Mouse (Mus musculus): ENCODE results near the gene Ptpn23. TPM values are rescaled to one million over a fixed set of nuclear protein-coding genes. Genes with fewer than 3 reads are reported as not detected.
A peak's percentile ranks its signal among the peaks of the same experiment; 100 is the strongest.
"Not testable (repeated sequence)": the region's sequence is repeated elsewhere in the genome, so short reads cannot be mapped to it uniquely, and the experiment has no call there.

Gene Ptpn23
- total RNA-seq, 2 experiments from 2014 or later: 8.5 to 10.0 TPM

DNA sequence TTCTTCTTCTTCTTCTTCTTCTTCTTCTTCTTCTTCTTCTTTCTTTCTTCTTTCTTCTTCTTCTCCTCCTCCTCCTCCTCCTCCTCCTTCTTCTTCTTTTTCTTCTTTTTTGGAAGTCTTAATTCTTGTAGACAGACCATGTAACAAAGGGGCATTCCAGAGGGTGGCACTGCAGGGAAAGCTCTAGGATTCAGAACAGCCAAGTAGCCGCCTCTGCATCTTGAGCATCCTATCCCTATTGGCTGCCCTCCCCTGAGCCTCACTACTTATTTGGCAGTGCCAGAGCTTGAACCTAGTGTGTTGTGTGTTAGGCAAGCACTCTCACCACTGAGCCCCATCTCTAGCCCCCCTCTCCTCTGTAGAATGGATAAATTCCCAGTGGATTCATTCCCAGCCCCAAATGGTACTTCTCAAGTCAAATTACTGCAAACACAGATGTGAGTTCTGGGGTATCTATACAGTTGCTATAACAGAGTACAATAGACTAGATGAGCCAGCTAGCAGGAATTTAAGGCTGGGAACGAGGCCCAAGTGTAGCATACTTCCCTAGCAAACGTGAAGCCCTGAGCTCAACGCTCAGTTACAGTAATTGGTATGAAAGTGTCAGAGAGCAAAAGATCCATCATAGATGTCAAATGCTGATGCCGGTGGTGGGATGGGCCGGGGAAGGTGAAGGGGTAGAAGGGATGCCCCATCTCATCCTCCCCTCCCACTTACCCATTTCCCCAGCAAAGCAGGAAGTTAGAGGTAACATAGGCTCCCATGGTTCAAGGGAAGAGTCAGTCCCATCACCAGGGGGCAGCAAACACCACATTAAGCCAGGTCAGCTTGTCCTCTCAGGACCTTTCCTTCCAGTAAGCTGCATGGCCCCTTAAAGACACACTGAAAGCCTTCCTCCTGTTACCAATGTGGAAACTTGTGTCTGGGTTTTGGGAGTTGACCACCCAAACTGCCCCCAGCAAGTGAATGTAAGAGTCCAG, 3.2 kb upstream of the Ptpn23 start:
- intact Hi-C loops (cut with DNase I): loop anchor here (1.0 to 5.0 kb wide), 5 partner anchors 220 to 461 kb away; no protein-coding TSS in a partner anchor
- TF ChIP-seq CTCF (IDR thresholded peaks at IDR 0.05): peak; percentile 87
- Histone ChIP-seq H3K27ac (peak overlapping the region; percentile 24; the same call in 1 of the 2 replicates), H3K4me3 (no peak overlapping the region)
- DNase-seq: peak; percentile 88

DNA sequence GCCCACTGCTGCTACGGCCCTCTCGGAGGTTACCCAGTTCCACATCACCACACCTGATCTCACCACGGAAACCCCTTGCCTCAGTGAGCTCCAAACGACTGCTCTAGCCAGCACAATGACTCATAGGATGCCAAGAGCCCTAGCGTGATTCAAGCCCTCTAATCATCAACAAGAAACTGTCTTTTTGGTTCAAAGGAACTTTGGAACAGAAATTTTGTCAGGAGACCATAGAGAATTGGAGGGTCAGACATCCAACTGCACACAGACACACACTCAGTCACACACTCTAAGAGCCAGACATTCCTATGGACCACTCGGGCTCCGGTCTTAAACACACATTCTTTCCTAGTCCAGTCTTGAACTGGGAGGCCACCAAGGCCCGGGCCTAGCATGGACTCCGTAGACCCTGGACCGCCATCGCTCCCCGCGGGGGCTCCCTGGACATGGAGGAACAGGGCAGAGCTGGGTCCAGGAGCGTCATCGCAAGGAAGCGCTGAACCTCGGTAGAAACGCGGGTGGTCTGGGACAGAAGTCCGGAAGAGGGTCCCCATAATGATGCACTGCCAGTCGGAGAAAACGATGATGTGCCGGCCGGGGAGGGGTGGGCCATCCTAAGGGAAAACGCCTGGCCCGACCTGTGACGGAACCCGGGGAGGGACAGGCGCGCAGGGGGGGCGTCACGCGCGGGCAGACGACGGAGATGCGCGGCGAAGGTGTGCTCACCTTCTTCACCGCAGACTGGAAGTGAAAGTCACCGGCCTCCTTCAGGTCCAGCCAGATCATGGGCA, 508 bp downstream of the Ptpn23 start:
- intact Hi-C loops (cut with DNase I): loop anchor here (5.0 kb wide), 1 partner anchor 75 kb away; the partner anchor contains the start of gene Scap
- DNase-seq: no peak
- Histone ChIP-seq H3K4me3 (peak overlapping the region; percentile 79), H3K27ac (peak overlapping the region; percentile 95)
- no peak for TF ChIP-seq CTCF (IDR thresholded peaks at IDR 0.05)

DNA sequence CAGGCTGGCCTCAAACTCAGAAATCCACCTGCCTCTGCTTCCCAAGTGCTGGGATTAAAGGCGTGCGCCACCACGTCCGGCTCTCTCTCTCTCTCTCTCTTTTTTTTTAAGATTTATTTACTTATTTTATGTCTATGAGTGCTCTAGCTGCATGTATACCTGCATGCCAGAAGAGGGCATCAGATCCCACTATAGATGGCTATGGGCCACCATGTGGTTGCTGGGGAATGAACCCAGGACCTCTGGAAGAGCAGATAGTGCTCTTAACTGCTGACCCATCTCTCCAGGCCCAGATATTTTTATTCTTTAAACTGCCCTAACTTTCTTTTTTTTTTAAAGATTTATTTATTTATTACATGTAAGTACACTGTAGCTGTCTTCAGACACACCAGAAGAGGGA, 4.8 kb downstream of the Ptpn23 start:
- H3K4me3 ChIP-seq; DNase-seq; intact Hi-C loops (cut with DNase I); H3K27ac ChIP-seq: not testable (repeated sequence)

DNA sequence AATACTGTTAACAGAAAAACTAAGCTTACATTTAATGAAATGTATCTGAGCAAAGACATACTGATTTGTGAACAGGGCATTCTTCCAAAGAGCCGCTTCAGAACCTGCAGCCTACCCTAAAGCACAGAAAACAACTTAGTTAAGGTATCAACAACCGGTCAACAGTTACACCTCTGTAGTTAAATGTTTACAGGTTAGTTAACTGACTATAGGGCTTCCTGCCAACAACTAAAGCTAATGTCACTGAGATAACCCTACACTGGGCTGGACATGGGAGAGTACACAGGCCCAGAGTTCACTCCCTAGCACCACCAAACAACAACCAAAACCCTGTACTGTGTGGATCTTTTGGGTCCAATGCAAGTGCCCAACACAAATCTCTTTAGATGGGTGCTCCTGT, 5.3 kb downstream of the Ptpn23 start:
- intact Hi-C loops (cut with DNase I): no loop called here
- Histone ChIP-seq H3K4me3 (no peak overlapping the region), H3K27ac (no peak overlapping the region)
- no peak for TF ChIP-seq CTCF (IDR thresholded peaks at IDR 0.05)
- DNase-seq: no peak

DNA sequence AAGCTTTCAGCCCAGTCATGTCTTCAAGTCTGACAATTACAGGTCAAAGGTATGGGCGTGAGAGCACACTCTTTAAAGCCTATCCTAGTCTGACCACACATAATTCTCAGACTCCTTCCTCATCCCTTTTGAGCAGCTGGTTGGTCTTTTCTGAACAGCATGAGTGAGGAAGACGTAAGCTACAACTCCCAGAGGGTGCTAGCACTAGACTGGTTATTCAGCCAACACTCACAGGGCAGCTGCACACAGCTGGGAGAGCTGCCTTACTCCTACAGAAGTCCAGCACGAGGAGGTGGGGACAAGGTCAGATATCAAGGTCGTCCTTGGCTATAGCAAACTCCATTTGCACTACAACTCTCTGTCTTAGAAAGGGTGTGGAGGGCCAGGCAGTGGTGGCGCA, 7.4 kb downstream of the Ptpn23 start:
- no peak overlapping the region for H3K4me3 ChIP-seq
- DNase-seq: no peak
- intact Hi-C loops (cut with DNase I): no loop called here
- H3K27ac ChIP-seq: no peak overlapping the region
- no peak for TF ChIP-seq CTCF (IDR thresholded peaks at IDR 0.05)

DNA sequence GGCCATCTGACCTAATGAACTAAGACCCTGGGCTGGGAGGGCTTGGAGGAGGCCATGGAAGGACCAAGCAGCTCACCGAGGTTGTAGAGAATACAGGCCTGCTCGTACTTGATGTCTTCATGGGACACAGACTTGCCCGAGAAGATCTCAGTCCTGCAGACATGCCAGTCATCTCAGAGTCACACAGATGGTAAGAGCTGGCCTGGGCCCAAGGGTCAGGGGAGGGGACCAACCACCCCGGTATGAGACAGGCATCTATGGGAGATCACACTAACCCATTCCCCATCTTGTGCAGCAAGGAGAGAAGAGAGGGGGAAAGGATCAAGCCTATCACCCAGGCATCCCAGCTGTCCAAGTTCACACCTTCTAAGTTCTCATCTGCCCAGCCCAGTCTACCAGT, 14.7 kb downstream of the Ptpn23 start:
- no peak overlapping the region for H3K4me3 ChIP-seq
- TF ChIP-seq CTCF (IDR thresholded peaks at IDR 0.05): no peak
- no peak overlapping the region for H3K27ac ChIP-seq
- no peak for DNase-seq
- intact Hi-C loops (cut with DNase I): no loop called here

DNA sequence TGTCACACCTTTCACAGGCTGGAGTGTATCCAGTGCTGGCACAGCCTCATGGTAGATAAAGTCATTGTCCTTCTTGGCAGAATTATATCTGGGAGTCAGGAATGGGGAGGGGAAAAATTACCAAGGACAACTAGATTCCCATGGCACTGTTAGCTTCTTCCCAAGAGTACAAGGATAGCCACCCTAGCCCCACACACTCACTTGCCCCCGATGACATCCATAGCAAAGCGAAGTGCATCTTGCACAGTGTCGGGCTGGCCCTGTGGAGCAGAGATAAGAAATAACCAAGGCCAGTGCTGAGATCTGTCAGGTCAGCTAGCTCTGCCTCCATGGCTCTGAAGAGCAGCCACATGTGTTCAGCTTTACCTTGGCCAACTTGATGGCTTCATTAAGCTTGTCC, 17.2 kb downstream of the Ptpn23 start:
- Histone ChIP-seq H3K4me3 (no peak overlapping the region), H3K27ac (no peak overlapping the region)
- intact Hi-C loops (cut with DNase I): no loop called here
- no peak for DNase-seq
- TF ChIP-seq CTCF (IDR thresholded peaks at IDR 0.05): no peak

DNA sequence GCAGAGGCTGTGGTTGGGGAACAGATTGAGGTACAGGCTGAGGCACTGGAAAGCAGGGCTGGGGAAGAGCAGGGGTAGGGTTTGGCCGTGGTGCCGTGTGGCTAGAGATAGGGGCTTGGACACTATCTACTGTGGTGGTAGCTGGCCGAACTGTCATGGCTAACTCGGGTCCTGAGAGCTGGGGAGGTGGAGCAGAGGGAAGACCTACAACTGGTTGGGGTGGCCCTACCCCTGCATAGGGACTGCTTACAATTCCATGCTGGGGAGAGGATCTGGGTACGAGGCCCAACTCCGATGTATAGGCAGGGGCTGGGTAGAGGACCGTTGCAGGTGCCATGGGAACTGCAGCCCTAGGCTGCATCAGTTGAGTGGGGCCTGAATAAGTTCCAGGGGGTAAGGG, 20.0 kb downstream of the Ptpn23 start:
- intact Hi-C loops (cut with DNase I): no loop called here
- H3K4me3 ChIP-seq: no peak overlapping the region
- no peak for DNase-seq
- TF ChIP-seq CTCF (IDR thresholded peaks at IDR 0.05): no peak
- no peak overlapping the region for H3K27ac ChIP-seq

DNA sequence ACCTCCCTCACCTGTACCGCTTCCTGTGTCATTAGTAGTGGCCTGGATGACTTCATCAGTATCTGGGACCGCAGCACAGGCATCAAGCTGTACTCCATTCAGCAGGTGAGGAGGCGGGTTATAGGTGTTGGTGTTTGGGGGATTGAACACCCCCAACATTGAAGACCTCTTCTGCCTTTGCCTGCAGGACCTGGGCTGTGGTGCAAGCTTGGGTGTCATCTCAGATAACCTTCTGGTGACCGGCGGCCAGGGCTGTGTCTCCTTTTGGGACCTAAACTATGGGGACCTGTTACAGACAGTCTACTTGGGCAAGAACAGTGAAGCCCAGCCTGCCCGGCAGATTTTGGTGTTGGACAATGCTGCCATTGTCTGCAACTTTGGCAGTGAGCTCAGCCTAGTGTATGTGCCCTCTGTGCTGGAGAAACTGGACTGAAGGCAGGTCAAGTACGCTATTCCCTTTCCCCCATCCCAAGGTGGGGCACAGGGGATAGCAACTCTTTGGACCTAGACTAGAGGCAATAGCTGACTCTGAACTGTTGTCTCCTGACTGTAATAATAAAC, 23.6 kb downstream of the Ptpn23 start:
- H3K4me3 ChIP-seq: no peak overlapping the region
- TF ChIP-seq CTCF (IDR thresholded peaks at IDR 0.05): no peak
- no peak for DNase-seq
- intact Hi-C loops (cut with DNase I): no loop called here
- no peak overlapping the region for H3K27ac ChIP-seq

DNA sequence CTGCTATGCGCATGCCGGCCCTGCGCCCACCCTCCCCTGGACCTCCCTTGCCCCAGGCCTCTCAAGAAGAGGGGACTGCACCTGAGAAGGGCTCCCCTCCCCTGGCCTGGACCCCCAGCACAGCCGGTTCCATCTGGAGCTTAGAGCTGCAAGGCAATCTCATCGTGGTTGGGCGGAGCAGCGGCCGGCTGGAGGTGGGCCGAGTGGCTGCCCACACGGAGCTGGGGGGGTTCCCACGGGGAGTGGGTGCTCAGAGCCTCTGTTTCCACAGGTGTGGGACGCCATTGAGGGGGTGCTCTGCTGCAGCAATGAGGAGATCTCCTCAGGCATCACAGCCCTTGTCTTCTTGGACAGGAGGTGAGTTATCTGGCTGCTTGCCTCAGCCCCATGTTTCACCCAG, 26.7 kb downstream of the Ptpn23 start:
- no peak for TF ChIP-seq CTCF (IDR thresholded peaks at IDR 0.05)
- no peak for DNase-seq

DNA sequence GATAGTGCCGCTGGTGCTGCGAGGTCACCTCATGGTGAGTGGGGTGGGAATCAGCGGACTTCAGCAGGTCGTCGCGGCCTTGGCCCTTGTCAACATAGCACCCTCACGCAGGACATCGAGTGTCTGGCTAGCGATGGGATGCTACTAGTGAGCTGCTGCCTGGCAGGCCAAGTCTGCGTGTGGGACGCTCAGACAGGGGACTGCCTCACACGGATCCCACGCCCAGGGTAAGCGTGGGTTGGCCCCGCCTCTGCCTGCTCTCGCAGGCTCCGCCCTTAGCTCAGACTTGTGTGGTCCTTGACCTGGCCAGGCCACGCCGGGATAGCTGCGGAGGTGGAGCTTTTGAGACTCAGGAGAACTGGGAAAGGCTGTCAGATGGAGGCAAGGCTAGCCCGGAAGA, 27.4 kb downstream of the Ptpn23 start:
- no peak for DNase-seq
- intact Hi-C loops (cut with DNase I): no loop called here
- Histone ChIP-seq H3K4me3 (no peak overlapping the region), H3K27ac (no peak overlapping the region)
- TF ChIP-seq CTCF (IDR thresholded peaks at IDR 0.05): no peak

More for the DNA sequence above, 26.7 kb downstream of the Ptpn23 start:
- Histone ChIP-seq H3K4me3 (no peak overlapping the region), H3K27ac (no peak overlapping the region)
- intact Hi-C loops (cut with DNase I): no loop called here

DNA sequence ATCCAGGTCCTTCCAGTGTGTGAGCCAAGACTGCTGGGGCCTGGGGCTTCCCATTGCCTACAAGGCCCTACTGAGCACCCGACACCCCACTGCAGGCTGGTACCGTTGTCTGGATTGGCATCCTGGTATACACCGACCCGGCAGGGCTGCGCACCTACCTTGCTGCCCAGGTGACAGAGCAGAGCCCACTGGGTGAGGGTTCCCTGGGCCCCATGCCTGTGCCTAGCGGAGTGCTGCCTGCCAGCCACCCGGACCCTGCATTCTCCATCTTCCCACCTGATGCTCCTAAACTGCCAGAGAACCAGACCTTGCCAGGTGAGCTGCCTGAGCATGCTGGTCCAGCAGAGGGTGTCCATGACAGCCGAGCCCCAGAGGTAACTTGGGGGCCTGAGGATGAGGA, 28.7 kb downstream of the Ptpn23 start:
- Histone ChIP-seq H3K27ac (no peak overlapping the region), H3K4me3 (no peak overlapping the region)
- intact Hi-C loops (cut with DNase I): no loop called here
- TF ChIP-seq CTCF (IDR thresholded peaks at IDR 0.05): no peak
- no peak for DNase-seq

DNA sequence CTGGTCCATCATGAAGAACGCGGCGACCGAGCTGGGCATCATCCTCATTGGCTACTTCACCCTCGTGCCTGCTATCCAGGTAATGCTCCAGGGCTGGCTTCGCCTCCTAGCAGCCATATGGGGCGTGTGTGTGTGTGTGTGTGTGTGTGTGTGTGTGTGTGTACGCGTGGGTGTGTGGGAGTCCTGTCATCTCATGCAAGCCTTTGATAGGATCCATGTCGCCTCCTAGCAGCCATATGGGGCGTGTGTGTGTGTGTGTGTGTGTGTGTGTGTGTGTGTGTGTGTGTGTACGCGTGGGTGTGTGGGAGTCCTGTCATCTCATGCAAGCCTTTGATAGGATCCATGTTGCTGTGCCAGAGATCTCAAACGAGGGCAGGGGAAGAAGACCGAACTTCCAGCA, 30.4 kb downstream of the Ptpn23 start:
- H3K4me3 ChIP-seq; H3K27ac ChIP-seq; intact Hi-C loops (cut with DNase I); DNase-seq: not testable (repeated sequence)

Measured in gastrocnemius, adult 2 months (tissue).